16 mouse cellular contexts compared by ENCODE assay signal in the genomic region with DNA sequence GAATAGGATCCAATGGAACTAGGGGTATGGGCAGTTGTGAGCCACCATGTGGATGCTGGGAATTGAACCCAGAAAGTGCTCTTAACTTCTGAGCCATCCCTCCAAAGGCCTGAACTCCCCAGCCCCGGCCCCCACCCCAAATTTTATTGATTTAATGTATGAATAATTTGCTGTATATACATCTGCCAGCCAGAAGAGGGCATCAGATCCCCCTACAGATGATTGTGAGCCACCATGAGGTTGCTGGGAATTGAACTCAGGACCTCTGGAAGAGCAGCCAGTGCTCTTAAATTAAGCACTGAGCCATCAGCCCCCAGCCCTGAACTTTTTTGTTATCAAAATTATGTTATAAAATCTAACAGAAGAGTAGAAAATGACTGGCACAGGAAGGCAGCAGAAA. TPM values are rescaled to one million over a fixed set of nuclear protein-coding genes. Genes with fewer than 3 reads are reported as not detected.
DNase-seq lines count a peak whose midpoint lies in the region; ATAC-seq and TF ChIP-seq lines count a peak whose summit lies in the region.
"Had no signal": no experiment of that assay in that cellular context is flagged by ENCODE, and none has a peak within 500 bp of the region (broad histone marks: within the 10 kb centered on the region; RNA-seq: fewer than 3 reads in every experiment).

No protein-coding gene starts in this region.

- 0 out of 2 replicates have a peak, but pooled peaks have one; percentile 10 for TF ChIP-seq CTCF in kidney, adult 2 months (conservative IDR thresholded peaks at IDR 0.05; ENCODE audit: insufficient read depth, insufficient read length, low read depth, low read length)
- TF ChIP-seq CTCF in midbrain, postnatal 0 days (IDR thresholded peaks at IDR 0.05), result peak; percentile 18; the same call in 1 of the 2 replicates
- peak; percentile 49; the same call in 1 of the 2 replicates for TF ChIP-seq CTCF in bone marrow macrophage, adult 2 months (IDR thresholded peaks at IDR 0.05; ENCODE audit: low read depth, low read length)

- TF ChIP-seq POLR2A in kidney, adult 2 months (IDR thresholded peaks at IDR 0.05; ENCODE audit: low read depth, low read length), result no peak
- no peak for TF ChIP-seq POLR2A in bone marrow macrophage, adult 2 months (IDR thresholded peaks at IDR 0.05; ENCODE audit: borderline replicate concordance, low read depth, low read length)

- H3K4me1 ChIP-seq in kidney, adult 2 months (ENCODE audit: control insufficient read depth, insufficient read depth, low read length), result peaks cover 3% of the 10 kb centered on the region
- H3K4me1 ChIP-seq in midbrain, postnatal 0 days (ENCODE audit: insufficient read depth, low read length), result peaks cover under 1% of the 10 kb centered on the region; the same call in 1 of the 2 replicates
- H3K4me1 ChIP-seq in midbrain, embryonic 15.5 days, result peaks cover 22% of the 10 kb centered on the region
- H3K4me1 ChIP-seq in bone marrow macrophage, adult 2 months (ENCODE audit: control insufficient read depth, insufficient read depth, low read length), result peaks cover 19% of the 10 kb centered on the region
- H3K4me1 ChIP-seq in kidney, embryonic 15.5 days, result peaks cover 17% of the 10 kb centered on the region

- H3K9ac ChIP-seq in midbrain, postnatal 0 days (replicated peaks; ENCODE audit: low read length, poor library complexity, severe bottlenecking), result no peak overlapping the region
- H3K9ac ChIP-seq in midbrain, embryonic 15.5 days, result no peak overlapping the region
- H3K9ac ChIP-seq in kidney, embryonic 15.5 days, result no peak overlapping the region
- H3K9ac ChIP-seq: forebrain, embryonic 12.5 days; lung, embryonic 15.5 days had no signal

- H3K27ac ChIP-seq in kidney, adult 2 months (ENCODE audit: insufficient read depth, low read depth, low read length), result no peak overlapping the region
- H3K27ac ChIP-seq in midbrain, postnatal 0 days (ENCODE audit: low read depth, low read length), result no peak overlapping the region
- no peak overlapping the region for H3K27ac ChIP-seq in midbrain, embryonic 15.5 days
- H3K27ac ChIP-seq in bone marrow macrophage, adult 2 months (ENCODE audit: insufficient read depth, low read depth, low read length), result no peak overlapping the region
- no peak overlapping the region for H3K27ac ChIP-seq in kidney, embryonic 15.5 days
- H3K27ac ChIP-seq: forebrain, embryonic 12.5 days; lung, embryonic 15.5 days had no signal

- no peak for ATAC-seq in midbrain, postnatal 0 days (ENCODE audit: low FRiP score)
- no peak for ATAC-seq in midbrain, embryonic 15.5 days (replicated peaks)
- ATAC-seq in kidney, embryonic 15.5 days (replicated peaks; ENCODE audit: low FRiP score), result no peak
- ATAC-seq: Patski had no signal

- no peak overlapping the region for H3K4me2 ChIP-seq in midbrain, postnatal 0 days (ENCODE audit: low read depth, low read length, poor library complexity, severe bottlenecking)
- H3K4me2 ChIP-seq in midbrain, embryonic 15.5 days, result no peak overlapping the region
- no peak overlapping the region for H3K4me2 ChIP-seq in kidney, embryonic 15.5 days
- H3K4me2 ChIP-seq: forebrain, embryonic 12.5 days; lung, embryonic 15.5 days had no signal

- no peaks in the 10 kb centered on the region for H3K27me3 ChIP-seq in kidney, adult 2 months (replicated peaks; ENCODE audit: control insufficient read depth, insufficient read depth, low read length)
- no peaks in the 10 kb centered on the region for H3K27me3 ChIP-seq in midbrain, postnatal 0 days (ENCODE audit: insufficient read depth, low read length)
- H3K27me3 ChIP-seq in midbrain, embryonic 15.5 days (replicated peaks), result no peaks in the 10 kb centered on the region
- no peaks in the 10 kb centered on the region for H3K27me3 ChIP-seq in kidney, embryonic 15.5 days
- H3K27me3 ChIP-seq: forebrain, embryonic 12.5 days; lung, embryonic 15.5 days; Patski had no signal

- no peak overlapping the region for H3K4me3 ChIP-seq in kidney, adult 2 months (ENCODE audit: insufficient read depth, low read depth, low read length)
- no peak overlapping the region for H3K4me3 ChIP-seq in midbrain, postnatal 0 days (ENCODE audit: low read depth, low read length)
- H3K4me3 ChIP-seq in midbrain, embryonic 15.5 days, result no peak overlapping the region
- no peak overlapping the region for H3K4me3 ChIP-seq in bone marrow macrophage, adult 2 months (ENCODE audit: insufficient read depth, low read length)
- no peak overlapping the region for H3K4me3 ChIP-seq in kidney, embryonic 15.5 days (replicated peaks)
- H3K4me3 ChIP-seq: forebrain, embryonic 12.5 days; lung, embryonic 15.5 days had no signal

- H3K9me3 ChIP-seq in midbrain, postnatal 0 days (ENCODE audit: low read length), result no peaks in the 10 kb centered on the region
- no peaks in the 10 kb centered on the region for H3K9me3 ChIP-seq in midbrain, embryonic 15.5 days
- H3K9me3 ChIP-seq in kidney, embryonic 15.5 days (replicated peaks), result no peaks in the 10 kb centered on the region
- H3K9me3 ChIP-seq: forebrain, embryonic 12.5 days; lung, embryonic 15.5 days had no signal

- DNase-seq in kidney, adult 2 months, result no peak
- DNase-seq in kidney, postnatal 10 days, result no peak
- no peak for DNase-seq in midbrain, postnatal 0 days (ENCODE audit: low spot score)
- DNase-seq in adrenal gland, postnatal 4 days (ENCODE audit: low spot score in 2 of 2), result no peak
- DNase-seq: cerebellum, adult 18-20 months; cerebellum, postnatal 36 days; kidney, postnatal 36 days; midbrain, embryonic 14.5 days had no signal

- WGBS in kidney, adult 2 months, result 78% methylated on average over 1 of the region's 1 CpGs
- WGBS in midbrain, postnatal 0 days, result 83% methylated on average over 1 of the region's 1 CpGs
- WGBS in midbrain, embryonic 15.5 days, result 85% methylated on average over 1 of the region's 1 CpGs
- 94% methylated on average over 1 of the region's 1 CpGs for WGBS in kidney, embryonic 15.5 days

- no peaks in the 10 kb centered on the region for H3K36me3 ChIP-seq in kidney, adult 2 months (ENCODE audit: control insufficient read depth, insufficient read depth, low read length)
- peaks cover 5% of the 10 kb centered on the region; the same call in 1 of the 2 replicates for H3K36me3 ChIP-seq in midbrain, postnatal 0 days (ENCODE audit: insufficient read depth, low read length)
- H3K36me3 ChIP-seq in midbrain, embryonic 15.5 days (replicated peaks), result peaks cover 2% of the 10 kb centered on the region; the same call in 1 of the 2 replicates
- H3K36me3 ChIP-seq in kidney, embryonic 15.5 days, result peaks cover 13% of the 10 kb centered on the region

RNA-seq across cellular contexts. Expression of gene G3bp2, which starts 7.2 kb away (rescaled TPM):
- polyA plus RNA-seq in kidney, adult 2 months (2012; rRNA removed), result 15.1 and 20.6 TPM in 2 replicates
- 167 and 221 TPM in 2 replicates for total RNA-seq in midbrain, postnatal 0 days (2014; rRNA removed)
- polyA plus RNA-seq in midbrain, postnatal 0 days (2015; fragmentation: Nextera tagmentation; extraction: Ambion mirVana), result 280 and 303 TPM in 2 replicates
- 330 and 368 TPM in 2 replicates for polyA plus RNA-seq in midbrain, embryonic 15.5 days (2015; fragmentation: Nextera tagmentation; extraction: Ambion mirVana)
- 100 and 112 TPM in 2 replicates for polyA plus RNA-seq in bone marrow macrophage, adult 2 months (2012; ENCODE audit: insufficient read depth, insufficient read length, missing spikeins)
- 100 to 1,000 TPM; 108 to 116 TPM for total RNA-seq in adrenal gland, postnatal 4 days (2021)
- polyA plus RNA-seq in kidney, embryonic 15.5 days (2015; fragmentation: Nextera tagmentation; extraction: Ambion mirVana), result 174 and 191 TPM in 2 replicates

RNA-seq across cellular contexts. Expression of gene Cdkl2, which starts 32.6 kb away (rescaled TPM):
- polyA plus RNA-seq in kidney, adult 2 months (2012; rRNA removed), result 2.3 and 2.8 TPM in 2 replicates
- 20.3 and 26.1 TPM in 2 replicates for total RNA-seq in midbrain, postnatal 0 days (2014; rRNA removed)
- 32.4 and 33.8 TPM in 2 replicates for polyA plus RNA-seq in midbrain, postnatal 0 days (2015; fragmentation: Nextera tagmentation; extraction: Ambion mirVana)
- 9.8 and 10.5 TPM in 2 replicates for polyA plus RNA-seq in midbrain, embryonic 15.5 days (2015; fragmentation: Nextera tagmentation; extraction: Ambion mirVana)
- 5.4 and 5.8 TPM in 2 replicates for polyA plus RNA-seq in bone marrow macrophage, adult 2 months (2012; ENCODE audit: insufficient read depth, insufficient read length, missing spikeins)
- 1 to 10 TPM; 5.6 to 7.5 TPM for total RNA-seq in adrenal gland, postnatal 4 days (2021)
- polyA plus RNA-seq in kidney, embryonic 15.5 days (2015; fragmentation: Nextera tagmentation; extraction: Ambion mirVana), result 1.1 and 1.8 TPM in 2 replicates
- total RNA-seq: hematopoietic stem cell, adult 5-6 weeks; megakaryocyte progenitor cell, adult 5-6 weeks had no signal
